Mouse (Mus musculus): ENCODE measurements around the gene Inpp1. TPM values are rescaled to one million over a fixed set of nuclear protein-coding genes. Genes with fewer than 3 reads are reported as not detected.

The Inpp1 gene
- polyA plus RNA-seq, 1 experiment from 2014 or later: 14.4 TPM

DNA sequence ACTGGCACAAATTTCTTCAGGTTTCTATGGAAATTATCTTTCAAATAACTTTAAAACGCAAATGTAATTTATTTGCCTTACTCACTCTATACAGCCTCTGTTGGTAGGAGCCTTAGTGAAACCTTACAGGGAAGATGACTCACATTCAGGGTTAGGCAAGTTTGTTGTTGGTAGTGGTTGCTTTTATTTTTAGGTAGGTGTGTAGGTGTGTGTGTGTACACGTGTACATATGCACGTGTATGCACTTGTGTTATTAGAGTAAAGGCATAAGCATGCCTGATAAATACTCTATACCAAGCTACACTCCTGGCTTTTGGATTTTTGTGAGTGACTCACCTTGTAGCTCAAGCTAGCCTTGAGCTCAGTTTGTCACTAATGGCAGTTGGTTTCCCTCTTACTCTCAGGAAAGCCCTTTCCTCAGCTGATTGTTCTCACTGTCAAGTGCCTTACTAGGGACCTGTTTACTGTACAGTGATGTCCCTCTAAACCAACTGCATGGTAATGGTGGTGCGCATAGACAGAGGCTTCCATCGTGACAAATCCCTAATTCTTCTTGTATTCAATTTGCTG lies 15.0 kb downstream of the Inpp1 start:
- Histone ChIP-seq H3K27ac (replicated peaks in 1 of 2; ENCODE audit: control insufficient read depth in 1 of 2, insufficient read depth in 1 of 2, low read depth in 2 of 2, low read length in 2 of 2) (no peak overlapping the region), H3K4me3 (ENCODE audit: control insufficient read depth in 1 of 2, insufficient read depth in 1 of 2, low read depth in 1 of 2, low read length in 2 of 2) (no peak overlapping the region), H3K36me3 (ENCODE audit: control insufficient read depth, insufficient read depth, low read length) (peaks cover 10% of the 10 kb centered on the region; the same call in 1 of the 2 replicates), H3K4me1 (ENCODE audit: control insufficient read depth in 2 of 2, insufficient read depth in 2 of 2, low read length in 2 of 2) (peaks cover 16 to 32% of the 10 kb centered on the region in 2 experiments), H3K4me2 (ENCODE audit: low read length) (no peak overlapping the region), H3K9me3 (ENCODE audit: control insufficient read depth, low read length) (no peaks in the 10 kb centered on the region), H3K27me3 (ENCODE audit: control insufficient read depth, insufficient read depth, low read length) (no peaks in the 10 kb centered on the region), H3K9ac (ENCODE audit: low read length) (no peak overlapping the region)
- 89% methylated on average over 5 of the region's 5 CpGs for WGBS
- no peak for ATAC-seq (ENCODE audit: insufficient number of reproducible peaks, insufficient read depth, low FRiP score, low read depth)

DNA sequence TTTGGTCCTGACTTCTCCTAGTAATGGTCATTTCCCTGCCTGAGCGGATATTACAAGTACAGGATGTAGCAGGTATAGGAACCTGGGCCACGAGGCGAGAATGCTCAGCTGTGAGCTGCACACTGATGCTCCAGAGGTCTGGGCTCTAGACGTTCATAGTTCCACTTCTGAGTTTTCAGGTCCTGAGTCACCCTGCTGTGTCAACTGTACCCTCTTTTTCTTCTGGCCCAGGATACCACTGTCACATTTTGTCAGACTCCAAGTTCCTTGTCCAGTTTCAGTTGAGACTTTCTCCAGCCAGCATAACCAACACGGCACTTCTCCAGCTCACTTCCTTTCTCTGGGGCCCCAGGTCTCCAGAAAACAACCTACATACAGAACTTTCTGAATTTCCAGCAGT lies 15.8 kb downstream of the Inpp1 start:
- no peak for ATAC-seq (ENCODE audit: insufficient number of reproducible peaks, insufficient read depth, low FRiP score, low read depth)
- no peak overlapping the region for H3K9ac ChIP-seq (ENCODE audit: low read length)
- H3K27ac ChIP-seq (replicated peaks in 1 of 2; ENCODE audit: control insufficient read depth in 1 of 2, insufficient read depth in 1 of 2, low read depth in 2 of 2, low read length in 2 of 2): no peak overlapping the region
- peaks cover 16 to 32% of the 10 kb centered on the region in 2 experiments for H3K4me1 ChIP-seq (ENCODE audit: control insufficient read depth in 2 of 2, insufficient read depth in 2 of 2, low read length in 2 of 2)
- H3K4me2 ChIP-seq (ENCODE audit: low read length): no peak overlapping the region
- H3K9me3 ChIP-seq (ENCODE audit: control insufficient read depth, low read length): no peaks in the 10 kb centered on the region
- 77% methylated on average over 5 of the region's 5 CpGs for WGBS
- H3K4me3 ChIP-seq (ENCODE audit: control insufficient read depth in 1 of 2, insufficient read depth in 1 of 2, low read depth in 1 of 2, low read length in 2 of 2): no peak overlapping the region
- H3K36me3 ChIP-seq (ENCODE audit: control insufficient read depth, insufficient read depth, low read length): peaks cover 9% of the 10 kb centered on the region; the same call in 1 of the 2 replicates
- no peaks in the 10 kb centered on the region for H3K27me3 ChIP-seq (ENCODE audit: control insufficient read depth, insufficient read depth, low read length)

DNA sequence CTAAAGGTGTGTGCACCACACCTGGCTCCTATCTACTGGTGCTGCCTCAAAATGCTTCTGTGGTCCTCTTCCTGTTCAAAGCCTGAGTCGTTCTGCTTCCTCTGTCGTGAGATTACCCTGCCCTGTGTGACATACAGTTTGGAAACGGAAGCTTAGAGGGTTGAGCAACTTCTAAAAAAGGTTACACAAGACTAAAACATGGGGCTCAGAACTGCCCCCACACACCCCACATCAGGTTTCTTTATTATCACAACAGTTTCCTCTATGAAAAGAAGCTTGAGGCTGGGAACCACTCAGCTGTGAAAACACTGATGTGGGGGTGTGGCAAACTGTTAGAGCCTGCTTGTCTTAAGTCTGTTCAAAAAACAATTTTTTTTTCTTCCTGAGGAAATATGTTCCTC lies 17.1 kb downstream of the Inpp1 start:
- peak overlapping the region; percentile 51; the same call in 1 of the 2 replicates for H3K4me2 ChIP-seq (ENCODE audit: low read length)
- H3K9ac ChIP-seq (ENCODE audit: low read length): no peak overlapping the region
- ATAC-seq (ENCODE audit: insufficient number of reproducible peaks, insufficient read depth, low FRiP score, low read depth): no peak
- H3K27me3 ChIP-seq (ENCODE audit: control insufficient read depth, insufficient read depth, low read length): no peaks in the 10 kb centered on the region
- H3K27ac ChIP-seq (replicated peaks in 1 of 2; ENCODE audit: control insufficient read depth in 1 of 2, insufficient read depth in 1 of 2, low read depth in 2 of 2, low read length in 2 of 2): no peak overlapping the region
- H3K9me3 ChIP-seq (ENCODE audit: control insufficient read depth, low read length): no peaks in the 10 kb centered on the region
- 42% methylated on average over 3 of the region's 3 CpGs for WGBS
- H3K4me3 ChIP-seq (ENCODE audit: control insufficient read depth in 1 of 2, insufficient read depth in 1 of 2, low read depth in 1 of 2, low read length in 2 of 2): no peak overlapping the region
- peaks cover 10% of the 10 kb centered on the region; the same call in 1 of the 2 replicates for H3K36me3 ChIP-seq (ENCODE audit: control insufficient read depth, insufficient read depth, low read length)
- H3K4me1 ChIP-seq (ENCODE audit: control insufficient read depth in 2 of 2, insufficient read depth in 2 of 2, low read length in 2 of 2): peaks cover 16 to 32% of the 10 kb centered on the region in 2 experiments

DNA sequence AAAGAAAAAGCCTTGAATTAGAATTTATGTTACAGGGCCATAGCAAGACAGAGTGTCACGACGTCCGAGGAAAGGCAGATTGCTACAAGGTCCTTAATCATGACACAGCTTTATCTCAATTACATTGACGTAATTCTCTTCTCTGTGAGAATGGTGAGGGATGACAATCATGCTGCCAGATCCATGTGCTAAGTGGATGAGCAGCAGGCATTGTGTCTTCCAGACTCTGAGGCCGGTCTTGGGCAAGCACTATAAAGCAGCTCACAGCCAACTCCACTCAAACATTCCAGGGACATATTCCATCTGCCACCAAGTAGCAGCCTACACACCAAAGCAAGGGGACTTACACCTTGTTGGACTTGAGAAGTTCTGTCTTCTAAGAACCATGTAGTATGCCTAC lies 17.7 kb downstream of the Inpp1 start:
- Histone ChIP-seq H3K9ac (ENCODE audit: low read length) (no peak overlapping the region; the same call in 1 of the 2 replicates), H3K27ac (replicated peaks in 1 of 2; ENCODE audit: control insufficient read depth in 1 of 2, insufficient read depth in 1 of 2, low read depth in 2 of 2, low read length in 2 of 2) (peak overlapping the region in 1 of 2 experiments; percentile 77; a peak in 2 of 4 replicates), H3K36me3 (ENCODE audit: control insufficient read depth, insufficient read depth, low read length) (peaks cover 12% of the 10 kb centered on the region; the same call in 1 of the 2 replicates), H3K4me1 (ENCODE audit: control insufficient read depth in 2 of 2, insufficient read depth in 2 of 2, low read length in 2 of 2) (peaks cover 16 to 32% of the 10 kb centered on the region in 2 experiments), H3K9me3 (ENCODE audit: control insufficient read depth, low read length) (no peaks in the 10 kb centered on the region), H3K4me2 (ENCODE audit: low read length) (peak overlapping the region; percentile 51), H3K27me3 (ENCODE audit: control insufficient read depth, insufficient read depth, low read length) (no peaks in the 10 kb centered on the region), H3K4me3 (ENCODE audit: control insufficient read depth in 1 of 2, insufficient read depth in 1 of 2, low read depth in 1 of 2, low read length in 2 of 2) (no peak overlapping the region)
- 0 out of 2 replicates have a peak, but pooled peaks have one; percentile 43 for ATAC-seq (ENCODE audit: insufficient number of reproducible peaks, insufficient read depth, low FRiP score, low read depth)
- 17% methylated on average over 5 of the region's 5 CpGs for WGBS

DNA sequence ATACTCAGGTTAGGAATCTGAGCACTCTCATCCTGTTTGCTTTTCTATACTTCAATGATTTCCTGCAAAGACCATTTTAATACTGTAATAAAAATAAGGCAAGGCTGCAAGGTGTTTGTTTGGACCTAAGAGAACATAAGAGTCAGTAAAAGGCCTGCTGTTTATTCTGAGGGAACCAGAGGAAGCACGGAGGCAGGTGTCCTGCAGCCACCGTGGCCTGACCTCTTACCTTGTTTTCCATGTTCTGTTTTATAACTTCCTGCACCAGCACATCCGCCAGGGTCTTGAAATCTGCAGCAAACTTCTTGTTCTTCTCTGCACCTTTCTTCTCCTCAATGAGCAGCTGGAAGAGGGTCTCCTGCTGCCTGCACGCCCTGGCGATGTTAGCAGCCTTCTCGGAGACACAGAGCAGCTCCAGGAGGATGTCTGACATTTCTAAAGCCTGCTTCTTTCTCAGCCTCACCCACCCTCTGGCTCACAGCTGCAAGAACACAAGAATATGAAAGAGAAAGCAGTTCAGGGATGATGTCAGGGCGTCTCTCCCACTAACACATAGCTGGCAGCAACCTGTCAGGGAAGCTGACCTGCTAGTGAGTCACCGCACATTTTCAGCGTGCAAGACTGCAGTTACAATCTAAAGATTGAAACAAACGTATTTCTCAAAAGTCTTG lies 18.3 kb downstream of the Inpp1 start:
- ATAC-seq (ENCODE audit: insufficient number of reproducible peaks, insufficient read depth, low FRiP score, low read depth): no peak
- Histone ChIP-seq H3K27me3 (ENCODE audit: control insufficient read depth, insufficient read depth, low read length) (no peaks in the 10 kb centered on the region), H3K4me2 (ENCODE audit: low read length) (peak overlapping the region; percentile 51), H3K27ac (replicated peaks in 1 of 2; ENCODE audit: control insufficient read depth in 1 of 2, insufficient read depth in 1 of 2, low read depth in 2 of 2, low read length in 2 of 2) (peak overlapping the region; percentile 72 to 77), H3K9me3 (ENCODE audit: control insufficient read depth, low read length) (no peaks in the 10 kb centered on the region), H3K4me1 (ENCODE audit: control insufficient read depth in 2 of 2, insufficient read depth in 2 of 2, low read length in 2 of 2) (peaks cover 16 to 32% of the 10 kb centered on the region in 2 experiments), H3K4me3 (ENCODE audit: control insufficient read depth in 1 of 2, insufficient read depth in 1 of 2, low read depth in 1 of 2, low read length in 2 of 2) (0 out of 4 replicates have a peak overlapping the region, but pooled peaks of 1 of the 2 experiments have one; percentile 6), H3K9ac (ENCODE audit: low read length) (no peak overlapping the region; the same call in 1 of the 2 replicates), H3K36me3 (ENCODE audit: control insufficient read depth, insufficient read depth, low read length) (peaks cover 14% of the 10 kb centered on the region)
- 39% methylated on average over 10 of the region's 10 CpGs for WGBS

DNA sequence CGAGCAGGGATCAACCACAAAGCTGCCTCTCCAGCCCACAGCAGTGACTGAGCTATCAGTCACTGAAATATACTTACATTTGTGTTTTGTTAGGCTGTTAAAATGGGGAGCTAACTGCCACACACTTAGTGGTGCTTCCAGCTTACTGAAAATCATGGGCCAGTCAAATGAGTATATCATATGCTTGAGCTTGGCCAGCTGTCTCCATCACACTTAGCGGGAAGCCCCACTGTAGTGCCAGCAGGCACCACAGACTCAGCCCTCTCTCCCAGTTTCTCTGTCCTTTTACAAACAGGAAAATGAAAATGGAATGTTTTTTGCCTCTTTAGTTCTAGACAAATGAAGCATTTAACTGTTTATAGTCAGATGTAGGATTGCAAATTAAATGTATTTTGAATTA lies 21.6 kb downstream of the Inpp1 start:
- Histone ChIP-seq H3K27me3 (ENCODE audit: control insufficient read depth, insufficient read depth, low read length) (no peaks in the 10 kb centered on the region), H3K27ac (replicated peaks in 1 of 2; ENCODE audit: control insufficient read depth in 1 of 2, insufficient read depth in 1 of 2, low read depth in 2 of 2, low read length in 2 of 2) (no peak overlapping the region), H3K9me3 (ENCODE audit: control insufficient read depth, low read length) (no peaks in the 10 kb centered on the region), H3K4me1 (ENCODE audit: control insufficient read depth in 2 of 2, insufficient read depth in 2 of 2, low read length in 2 of 2) (peaks cover 16 to 31% of the 10 kb centered on the region in 2 experiments), H3K9ac (ENCODE audit: low read length) (no peak overlapping the region), H3K4me2 (ENCODE audit: low read length) (no peak overlapping the region), H3K4me3 (ENCODE audit: control insufficient read depth in 1 of 2, insufficient read depth in 1 of 2, low read depth in 1 of 2, low read length in 2 of 2) (no peak overlapping the region), H3K36me3 (ENCODE audit: control insufficient read depth, insufficient read depth, low read length) (peaks cover 33% of the 10 kb centered on the region)
- WGBS: 83% methylated on average over 2 of the region's 2 CpGs
- ATAC-seq (ENCODE audit: insufficient number of reproducible peaks, insufficient read depth, low FRiP score, low read depth): no peak

DNA sequence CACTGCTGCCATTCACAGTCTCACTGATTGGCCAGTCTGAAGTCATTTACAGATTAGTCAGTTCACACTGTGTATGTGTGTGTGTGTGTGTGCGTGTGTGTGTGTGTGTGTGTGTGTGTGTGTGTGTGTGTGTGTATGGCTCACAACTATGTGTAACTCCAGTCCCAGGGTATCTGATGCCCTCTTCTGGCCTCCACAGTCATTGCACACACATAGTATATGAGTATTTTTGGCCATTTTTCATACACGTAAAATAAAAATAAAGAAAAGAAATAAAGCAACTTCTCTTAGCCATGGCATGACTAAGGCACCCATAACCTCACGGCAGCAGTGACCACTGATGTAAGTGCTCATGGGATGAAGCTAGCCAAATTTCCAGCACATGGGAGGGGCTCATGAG lies 23.8 kb downstream of the Inpp1 start:
- 85% methylated on average over 3 of the region's 3 CpGs for WGBS
- Histone ChIP-seq H3K36me3 (ENCODE audit: control insufficient read depth, insufficient read depth, low read length) (peaks cover 49% of the 10 kb centered on the region), H3K4me1 (ENCODE audit: control insufficient read depth in 2 of 2, insufficient read depth in 2 of 2, low read length in 2 of 2) (peaks cover 3 to 9% of the 10 kb centered on the region in 2 experiments), H3K4me2 (ENCODE audit: low read length) (no peak overlapping the region), H3K27me3 (ENCODE audit: control insufficient read depth, insufficient read depth, low read length) (no peaks in the 10 kb centered on the region), H3K9me3 (ENCODE audit: control insufficient read depth, low read length) (no peaks in the 10 kb centered on the region), H3K4me3 (ENCODE audit: control insufficient read depth in 1 of 2, insufficient read depth in 1 of 2, low read depth in 1 of 2, low read length in 2 of 2) (no peak overlapping the region), H3K27ac (replicated peaks in 1 of 2; ENCODE audit: control insufficient read depth in 1 of 2, insufficient read depth in 1 of 2, low read depth in 2 of 2, low read length in 2 of 2) (no peak overlapping the region), H3K9ac (ENCODE audit: low read length) (no peak overlapping the region)
- no peak for ATAC-seq (ENCODE audit: insufficient number of reproducible peaks, insufficient read depth, low FRiP score, low read depth)
